Mouse (Mus musculus): ENCODE measurements around the gene Pigr. TPM values are rescaled to one million over a fixed set of nuclear protein-coding genes. Genes with fewer than 3 reads are reported as not detected.
A peak's percentile ranks its signal among the peaks of the same experiment; 100 is the strongest.

Gene Pigr
- polyA plus RNA-seq, 1 experiment from 2014 or later: not detected

DNA sequence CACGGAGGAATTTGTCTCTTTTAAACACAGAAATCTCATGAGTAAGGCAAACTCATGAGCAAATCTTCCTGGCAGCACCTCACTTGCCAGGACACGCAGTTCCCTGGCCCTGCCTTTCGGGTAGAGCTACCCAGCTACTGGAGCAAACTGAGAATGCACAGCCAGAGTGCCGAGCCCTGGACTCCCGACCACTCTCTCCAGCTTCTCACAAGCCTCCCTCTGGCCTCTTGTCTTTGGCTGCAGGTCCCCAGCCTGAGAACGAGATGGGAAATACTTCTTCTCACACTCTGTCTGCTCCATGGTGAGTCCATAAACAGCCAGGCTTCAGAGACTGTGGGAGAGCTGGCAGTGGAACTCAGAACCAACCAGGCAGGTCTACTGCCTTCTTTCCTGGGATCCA is 23.5 kb upstream of the Pigr start:
- no peaks in the 10 kb centered on the region for H3K4me1 ChIP-seq
- ATAC-seq: no peak
- no peak overlapping the region for H3K4me3 ChIP-seq
- no peaks in the 10 kb centered on the region for H3K36me3 ChIP-seq (ENCODE audit: poor library complexity, severe bottlenecking)
- H3K9me3 ChIP-seq (replicated peaks): no peaks in the 10 kb centered on the region
- 60% methylated on average over 6 of the region's 6 CpGs for WGBS
- no peak overlapping the region for H3K9ac ChIP-seq
- no peak overlapping the region for H3K27ac ChIP-seq
- H3K4me2 ChIP-seq: no peak overlapping the region
- H3K27me3 ChIP-seq: no peaks in the 10 kb centered on the region

DNA sequence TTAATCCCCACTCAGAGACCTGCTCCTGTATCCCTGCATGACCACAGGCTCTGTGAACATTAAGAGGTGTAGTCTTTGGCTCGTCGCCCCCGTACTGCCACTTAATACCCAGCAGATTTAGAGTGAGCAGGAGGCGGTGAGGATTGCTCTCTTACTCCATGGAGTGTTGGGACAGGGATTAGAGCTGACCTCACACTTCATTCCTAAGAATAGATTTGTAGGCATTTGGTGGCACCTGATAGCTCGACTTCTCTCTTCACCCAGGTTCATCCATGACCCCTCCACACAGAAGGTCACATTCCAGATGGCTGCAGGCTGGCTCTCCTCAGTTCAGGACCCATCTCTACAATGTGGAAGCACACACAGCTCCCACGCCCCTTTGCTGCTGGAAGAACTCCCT is 22.2 kb upstream of the Pigr start:
- ATAC-seq: no peak
- H3K4me2 ChIP-seq: no peak overlapping the region
- no peak overlapping the region for H3K9ac ChIP-seq
- no peak overlapping the region for H3K27ac ChIP-seq
- H3K4me3 ChIP-seq: no peak overlapping the region
- no peaks in the 10 kb centered on the region for H3K27me3 ChIP-seq
- no peaks in the 10 kb centered on the region for H3K9me3 ChIP-seq (replicated peaks)
- WGBS: 69% methylated on average over 6 of the region's 6 CpGs
- H3K4me1 ChIP-seq: no peaks in the 10 kb centered on the region
- no peaks in the 10 kb centered on the region for H3K36me3 ChIP-seq (ENCODE audit: poor library complexity, severe bottlenecking)

DNA sequence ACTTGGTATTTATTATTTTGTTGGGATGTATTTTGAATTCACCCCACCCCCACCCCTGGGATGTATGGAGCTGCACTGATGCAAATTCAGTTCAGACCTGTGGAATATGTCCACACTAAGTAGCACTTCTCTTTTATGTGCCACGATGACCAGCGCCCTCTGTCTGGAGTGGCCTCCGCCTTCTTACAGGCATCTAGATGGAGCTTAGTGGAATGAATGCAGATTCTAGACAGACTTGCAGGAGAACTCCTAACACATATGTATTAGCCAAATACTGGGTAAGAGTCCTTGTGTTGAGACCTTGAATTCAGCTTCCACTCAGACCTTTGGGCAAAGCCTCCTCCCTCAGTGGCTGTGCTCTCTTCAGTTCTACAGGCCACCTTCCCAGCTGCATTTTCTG is 15.6 kb upstream of the Pigr start:
- Histone ChIP-seq H3K4me3 (no peak overlapping the region), H3K36me3 (ENCODE audit: poor library complexity, severe bottlenecking) (no peaks in the 10 kb centered on the region), H3K27ac (no peak overlapping the region), H3K27me3 (no peaks in the 10 kb centered on the region), H3K4me2 (no peak overlapping the region), H3K9me3 (replicated peaks) (no peaks in the 10 kb centered on the region), H3K9ac (no peak overlapping the region), H3K4me1 (no peaks in the 10 kb centered on the region)
- 92% methylated on average over 3 of the region's 3 CpGs for WGBS
- no peak for ATAC-seq

DNA sequence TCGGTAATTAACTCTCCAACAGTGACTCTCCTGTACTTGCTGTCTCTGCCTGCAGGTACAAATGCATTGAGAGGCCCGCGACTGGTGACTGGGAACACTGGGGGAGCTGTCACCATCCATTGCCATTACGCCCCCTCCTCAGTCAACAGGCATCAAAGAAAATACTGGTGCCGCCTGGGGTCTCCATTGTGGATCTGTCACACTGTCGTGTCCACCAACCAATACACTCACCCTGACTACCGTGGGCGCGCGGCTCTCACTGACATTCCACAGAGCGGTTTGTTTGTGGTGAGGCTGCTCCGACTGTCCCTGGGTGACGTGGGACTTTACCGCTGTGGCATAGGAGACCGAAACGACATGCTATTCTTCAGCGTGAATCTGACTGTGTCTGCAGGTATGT is 15.2 kb upstream of the Pigr start:
- no peak overlapping the region for H3K4me3 ChIP-seq
- ATAC-seq: 0 out of 2 replicates have a peak, but pooled peaks have one; percentile 13
- H3K36me3 ChIP-seq (ENCODE audit: poor library complexity, severe bottlenecking): no peaks in the 10 kb centered on the region
- no peak overlapping the region for H3K4me2 ChIP-seq
- no peak overlapping the region for H3K9ac ChIP-seq
- H3K27me3 ChIP-seq: no peaks in the 10 kb centered on the region
- no peaks in the 10 kb centered on the region for H3K4me1 ChIP-seq
- no peak overlapping the region for H3K27ac ChIP-seq
- no peaks in the 10 kb centered on the region for H3K9me3 ChIP-seq (replicated peaks)
- 77% methylated on average over 17 of the region's 17 CpGs for WGBS

DNA sequence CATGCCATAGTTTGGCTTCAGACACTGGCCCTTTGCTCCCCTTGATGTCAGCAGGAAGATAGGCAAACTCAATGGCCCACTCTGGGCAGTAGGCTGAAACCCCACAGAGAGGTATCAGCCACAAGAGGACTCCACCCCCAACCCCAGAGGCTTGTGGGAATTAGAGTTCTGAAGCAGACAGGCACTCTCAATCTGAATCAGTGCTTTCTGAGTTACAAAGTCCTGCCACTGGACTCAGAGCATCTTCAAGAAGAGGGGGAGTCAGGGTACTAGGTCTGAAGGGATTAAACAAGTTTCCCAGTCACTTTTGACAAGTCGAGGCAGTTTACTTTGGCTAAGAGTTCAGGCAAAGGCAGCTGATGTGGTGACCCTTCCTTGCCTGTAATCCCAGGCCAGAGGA is 6.7 kb upstream of the Pigr start:
- no peak overlapping the region for H3K4me3 ChIP-seq
- no peak overlapping the region for H3K27ac ChIP-seq
- H3K4me1 ChIP-seq: no peaks in the 10 kb centered on the region
- H3K4me2 ChIP-seq: no peak overlapping the region
- H3K9ac ChIP-seq: no peak overlapping the region
- H3K36me3 ChIP-seq (ENCODE audit: poor library complexity, severe bottlenecking): no peaks in the 10 kb centered on the region
- H3K9me3 ChIP-seq (replicated peaks): no peaks in the 10 kb centered on the region
- no peaks in the 10 kb centered on the region for H3K27me3 ChIP-seq
- ATAC-seq: no peak
- 82% methylated on average over 1 of the region's 1 CpGs for WGBS

DNA sequence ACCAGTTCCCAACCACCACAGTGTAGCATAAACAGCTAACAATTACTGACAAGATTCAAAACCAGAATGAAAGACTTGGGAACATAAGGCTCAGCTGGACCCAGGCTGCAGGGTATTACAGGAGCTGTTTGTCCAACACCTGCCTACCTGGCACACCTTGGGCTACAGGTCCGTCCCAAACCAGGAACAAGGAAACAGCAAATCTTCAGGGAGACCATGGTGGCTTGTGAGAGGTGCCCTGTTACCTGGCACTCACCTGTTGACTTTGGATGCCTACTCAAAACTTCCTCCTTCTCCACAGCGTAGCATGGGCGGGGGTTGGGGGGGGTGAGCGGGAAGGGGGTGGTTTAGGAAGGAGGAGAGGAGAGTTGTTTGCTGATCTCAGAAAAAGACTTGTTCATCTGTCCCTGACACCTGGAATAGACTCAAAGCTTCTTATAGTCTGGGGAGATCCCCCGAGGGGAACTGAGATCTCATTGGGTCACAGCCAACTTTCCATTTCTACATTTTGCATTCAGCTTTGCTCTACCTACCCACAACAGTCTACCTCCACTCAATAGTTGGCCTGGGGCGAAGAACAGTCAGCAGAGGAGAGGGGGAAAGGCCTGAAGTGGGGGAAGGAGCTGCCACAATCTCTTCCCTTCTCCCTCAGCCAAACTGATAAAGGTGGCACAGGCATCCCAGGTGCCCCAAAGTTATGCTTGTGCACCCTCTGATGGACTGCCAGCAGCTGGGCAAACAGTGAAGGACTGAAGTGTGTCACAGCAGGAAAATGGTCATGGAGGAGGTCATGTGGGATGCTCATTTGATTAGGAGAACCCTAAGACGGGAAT is 6.0 kb upstream of the Pigr start:
- no peak overlapping the region for H3K27ac ChIP-seq
- no peak for ATAC-seq
- H3K4me1 ChIP-seq: no peaks in the 10 kb centered on the region
- H3K9me3 ChIP-seq (replicated peaks): no peaks in the 10 kb centered on the region
- 86% methylated on average over 7 of the region's 7 CpGs for WGBS
- H3K27me3 ChIP-seq: no peaks in the 10 kb centered on the region
- no peak overlapping the region for H3K4me2 ChIP-seq
- H3K36me3 ChIP-seq (ENCODE audit: poor library complexity, severe bottlenecking): no peaks in the 10 kb centered on the region
- H3K9ac ChIP-seq: no peak overlapping the region
- no peak overlapping the region for H3K4me3 ChIP-seq

DNA sequence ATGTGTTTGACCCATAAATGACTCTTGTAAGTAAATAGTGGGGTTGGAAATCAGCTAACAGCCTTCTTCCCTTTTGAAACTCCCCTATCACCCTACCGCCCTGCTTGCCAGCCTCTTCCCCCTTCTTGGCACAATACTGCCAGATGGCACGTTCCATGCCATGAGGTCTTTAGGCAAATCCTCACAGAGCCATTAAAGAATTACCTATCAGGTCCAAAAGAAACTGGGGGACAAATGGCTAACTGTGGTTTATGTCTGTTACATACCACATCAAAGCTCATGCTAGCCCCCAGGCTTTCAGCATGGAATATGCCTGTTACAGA is 5.4 kb upstream of the Pigr start:
- no peaks in the 10 kb centered on the region for H3K27me3 ChIP-seq
- no peak for ATAC-seq
- no peaks in the 10 kb centered on the region for H3K9me3 ChIP-seq (replicated peaks)
- H3K4me3 ChIP-seq: no peak overlapping the region
- no peaks in the 10 kb centered on the region for H3K36me3 ChIP-seq (ENCODE audit: poor library complexity, severe bottlenecking)
- H3K27ac ChIP-seq: no peak overlapping the region
- H3K4me2 ChIP-seq: no peak overlapping the region
- no peak overlapping the region for H3K9ac ChIP-seq
- 95% methylated on average over 2 of the region's 2 CpGs for WGBS
- H3K4me1 ChIP-seq: no peaks in the 10 kb centered on the region

DNA sequence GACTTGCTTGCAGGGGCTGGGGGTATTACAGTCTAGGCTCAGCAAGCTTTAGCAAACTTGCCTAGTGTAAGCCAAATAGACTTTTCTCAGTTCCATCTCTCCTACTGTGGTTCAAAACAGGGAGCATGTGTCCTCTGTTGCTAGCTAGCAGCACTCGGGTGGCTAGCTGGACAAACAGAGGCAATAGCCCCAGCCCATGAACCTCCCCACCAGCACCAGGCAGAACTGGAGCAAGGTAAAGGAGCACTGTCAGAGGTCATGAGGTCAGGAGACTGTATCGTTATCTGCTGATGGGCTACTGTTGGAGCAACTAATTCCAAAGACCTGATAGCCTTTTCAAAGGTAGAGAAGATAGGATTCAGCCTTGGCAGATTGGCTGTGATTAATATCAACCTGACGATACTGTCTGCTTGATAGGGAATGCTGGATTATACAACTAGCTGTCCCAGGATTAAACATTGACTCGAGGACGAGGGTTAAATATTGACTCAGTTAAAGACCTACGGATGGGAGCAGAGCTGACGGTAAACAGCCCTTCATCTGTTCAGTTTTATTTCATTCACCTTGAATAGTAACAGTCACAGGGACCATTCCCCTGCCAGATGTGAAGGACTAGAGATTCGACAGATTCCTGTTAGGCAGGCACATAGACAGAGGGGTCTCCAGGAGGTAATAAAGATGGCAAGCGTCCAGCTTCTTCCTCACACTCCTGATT is 4.4 kb upstream of the Pigr start:
- Histone ChIP-seq H3K4me2 (no peak overlapping the region), H3K27me3 (no peaks in the 10 kb centered on the region), H3K9me3 (replicated peaks) (no peaks in the 10 kb centered on the region), H3K4me3 (no peak overlapping the region), H3K9ac (no peak overlapping the region), H3K4me1 (no peaks in the 10 kb centered on the region), H3K27ac (no peak overlapping the region), H3K36me3 (ENCODE audit: poor library complexity, severe bottlenecking) (no peaks in the 10 kb centered on the region)
- WGBS: 89% methylated on average over 9 of the region's 9 CpGs
- no peak for ATAC-seq

DNA sequence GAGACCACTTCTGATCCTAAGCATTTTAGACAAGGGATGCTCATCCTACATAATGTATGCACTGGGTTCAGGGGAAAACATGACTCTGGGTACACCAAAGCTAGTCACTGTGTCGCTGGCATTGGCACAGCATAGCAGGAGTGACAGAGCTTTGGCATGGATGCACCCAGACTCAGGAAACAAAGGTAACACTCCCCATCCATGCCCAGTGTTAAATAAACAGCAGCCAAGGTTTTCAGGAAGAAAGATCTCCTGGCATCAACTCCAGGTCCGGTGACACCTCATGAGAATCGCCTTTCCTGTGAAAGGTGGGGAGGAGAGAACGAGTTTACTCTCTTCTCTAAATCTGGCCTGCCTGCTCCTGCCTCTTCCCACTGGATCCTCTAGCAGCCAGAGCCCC is 2.2 kb downstream of the Pigr start:
- H3K4me2 ChIP-seq: no peak overlapping the region
- H3K27me3 ChIP-seq: no peaks in the 10 kb centered on the region
- no peak for ATAC-seq
- H3K4me3 ChIP-seq: no peak overlapping the region
- WGBS: 80% methylated on average over 4 of the region's 4 CpGs
- H3K9me3 ChIP-seq (replicated peaks): no peaks in the 10 kb centered on the region
- H3K27ac ChIP-seq: no peak overlapping the region
- H3K36me3 ChIP-seq (ENCODE audit: poor library complexity, severe bottlenecking): no peaks in the 10 kb centered on the region
- no peaks in the 10 kb centered on the region for H3K4me1 ChIP-seq
- no peak overlapping the region for H3K9ac ChIP-seq

DNA sequence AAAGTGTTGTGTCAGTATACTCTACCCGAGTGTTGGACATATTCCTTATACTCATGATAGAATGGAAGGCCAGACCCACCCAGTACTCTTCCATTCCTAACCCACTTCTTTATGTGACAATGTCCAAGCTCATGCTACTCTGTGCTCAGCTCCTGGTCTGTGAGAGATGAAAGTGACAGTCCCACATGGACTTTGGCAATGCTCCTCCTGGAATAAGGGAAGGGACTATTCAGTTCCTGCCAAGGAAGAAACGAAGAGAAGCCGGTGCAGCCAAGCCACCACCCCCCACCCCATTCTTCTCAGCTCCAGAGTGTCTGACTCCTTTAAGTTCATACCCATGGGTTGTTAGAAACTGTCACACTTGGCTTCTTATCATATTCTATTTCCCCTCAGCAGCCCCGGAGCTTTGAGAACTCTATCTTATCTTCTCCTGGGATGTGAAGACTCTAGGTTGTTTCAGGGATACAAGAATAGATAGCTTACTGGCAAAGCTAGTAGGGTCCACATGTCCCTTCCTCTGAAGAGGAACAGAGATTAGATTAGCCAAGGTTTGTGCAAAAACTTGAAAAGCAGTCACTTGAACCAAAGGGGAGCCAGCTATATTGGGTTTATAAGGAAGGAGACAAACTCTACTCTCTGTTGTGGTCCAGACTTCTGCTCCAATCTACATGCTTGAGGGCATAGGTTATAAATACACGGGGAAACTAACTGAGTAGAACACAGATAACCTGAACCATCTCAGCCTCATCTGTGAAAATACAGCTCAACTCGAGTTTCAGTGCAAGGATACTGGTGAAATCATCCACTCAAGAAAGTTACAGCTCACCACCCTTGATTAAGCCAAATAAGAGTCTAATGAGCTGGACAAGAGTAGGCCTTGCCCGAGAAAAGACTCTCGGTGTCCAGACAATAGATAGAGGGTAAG is 3.7 kb downstream of the Pigr start:
- no peaks in the 10 kb centered on the region for H3K27me3 ChIP-seq
- H3K4me1 ChIP-seq: no peaks in the 10 kb centered on the region
- 81% methylated on average over 8 of the region's 8 CpGs for WGBS
- no peak overlapping the region for H3K4me2 ChIP-seq
- no peak overlapping the region for H3K4me3 ChIP-seq
- H3K27ac ChIP-seq: no peak overlapping the region
- H3K9me3 ChIP-seq (replicated peaks): no peaks in the 10 kb centered on the region
- no peak overlapping the region for H3K9ac ChIP-seq
- H3K36me3 ChIP-seq (ENCODE audit: poor library complexity, severe bottlenecking): no peaks in the 10 kb centered on the region
- ATAC-seq: no peak

DNA sequence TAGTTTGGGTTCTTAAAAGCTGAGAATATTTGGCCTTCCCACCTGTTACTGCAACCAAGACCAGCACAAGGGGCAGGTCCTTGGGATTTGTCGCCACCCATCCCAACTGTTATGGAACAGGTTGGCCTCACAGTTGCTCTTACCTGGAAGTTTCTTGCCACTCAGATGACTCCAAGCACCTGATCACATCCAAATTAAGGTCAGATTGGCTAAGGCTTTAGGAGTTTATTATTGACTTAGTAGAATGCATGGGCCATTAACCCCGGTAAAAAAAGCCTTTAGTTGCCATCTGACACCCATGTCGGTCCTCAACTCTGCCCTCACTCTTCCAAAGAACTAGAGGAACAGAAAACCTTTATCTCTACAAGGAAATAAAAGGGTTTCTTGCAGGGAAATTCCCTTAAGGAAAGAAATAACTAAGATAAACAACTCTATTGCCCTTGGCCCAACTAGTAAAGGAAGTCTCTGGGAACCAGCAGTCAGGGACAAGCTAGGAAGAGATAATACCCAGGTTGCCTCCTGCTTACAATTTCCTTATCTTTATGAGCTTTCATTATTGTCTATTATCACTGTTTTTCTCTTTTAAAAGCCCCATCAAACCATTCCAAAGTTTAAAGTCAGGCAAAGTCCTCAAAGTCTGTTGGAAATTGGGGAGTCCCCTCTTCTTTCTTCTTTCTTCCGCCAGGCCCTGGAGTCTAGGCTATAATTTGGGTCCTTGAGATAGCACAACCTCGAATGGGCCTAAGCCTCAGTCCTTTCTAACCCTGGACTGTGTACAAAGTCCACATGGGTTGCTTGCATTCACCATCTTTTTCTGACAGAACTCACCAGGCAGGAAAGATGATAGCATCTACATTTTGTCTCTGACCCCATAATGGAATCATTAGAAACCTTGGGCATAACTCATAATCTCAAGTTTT is 6.0 kb downstream of the Pigr start:
- ATAC-seq: no peak
- H3K4me3 ChIP-seq: no peak overlapping the region
- no peaks in the 10 kb centered on the region for H3K9me3 ChIP-seq (replicated peaks)
- H3K36me3 ChIP-seq (ENCODE audit: poor library complexity, severe bottlenecking): no peaks in the 10 kb centered on the region
- H3K4me2 ChIP-seq: no peak overlapping the region
- H3K4me1 ChIP-seq: no peaks in the 10 kb centered on the region
- H3K27ac ChIP-seq: no peak overlapping the region
- no peak overlapping the region for H3K9ac ChIP-seq
- H3K27me3 ChIP-seq: no peaks in the 10 kb centered on the region
- WGBS: 85% methylated on average over 5 of the region's 5 CpGs

All from forebrain, embryonic 13.5 days (tissue).